In the genomic region with DNA sequence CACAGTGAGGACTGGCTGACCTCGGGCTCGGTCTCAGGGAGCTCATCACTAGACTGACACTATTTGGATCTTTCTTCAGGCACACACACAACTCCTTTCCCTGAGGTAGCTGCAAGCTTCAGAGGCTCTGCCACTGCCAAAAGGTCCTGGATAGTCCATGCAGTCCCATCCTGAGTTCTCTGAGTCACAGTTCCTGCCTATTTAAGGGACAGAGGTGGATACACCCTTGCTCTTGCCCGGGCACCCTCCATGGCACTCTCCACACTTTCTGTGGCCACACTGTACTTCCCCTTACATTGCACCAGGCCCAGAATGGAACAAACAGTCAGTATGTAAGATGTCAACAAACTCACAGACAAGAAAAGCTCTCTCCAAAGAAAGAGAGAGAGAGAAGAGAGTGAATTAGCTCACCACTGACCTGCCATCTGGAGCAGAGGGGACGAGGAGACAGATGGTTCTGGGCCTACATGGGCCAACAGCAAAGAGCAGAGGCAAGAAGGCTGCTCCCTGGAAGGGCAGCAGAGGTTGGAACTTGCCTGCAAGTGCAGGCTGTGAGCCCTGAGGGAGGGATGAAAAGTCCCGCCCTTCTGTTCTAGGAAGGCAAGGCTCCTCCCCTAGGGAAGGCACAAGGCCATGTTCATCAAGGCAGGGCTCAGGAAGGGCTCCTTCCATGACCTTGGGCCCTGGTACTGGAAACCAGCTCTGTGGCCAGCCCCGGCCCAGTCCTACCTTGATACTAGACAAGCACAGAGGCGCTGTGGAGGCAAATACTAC, we compare ENCODE assay signal across 9 mouse cellular contexts. TPM values are rescaled to one million over a fixed set of nuclear protein-coding genes. Genes with fewer than 3 reads are reported as not detected.
DNase-seq lines count a peak whose midpoint lies in the region; ATAC-seq and TF ChIP-seq lines count a peak whose summit lies in the region.
"Had no signal": no experiment of that assay in that cellular context is flagged by ENCODE, and none has a peak within 500 bp of the region (broad histone marks: within the 10 kb centered on the region; RNA-seq: fewer than 3 reads in every experiment).

No protein-coding gene starts in this region.

- peak; percentile 54 to 63 for DNase-seq in heart, adult 2 months
- DNase-seq in ES-CJ7 (ENCODE audit: low read depth, low spot score): peak; percentile 66
- no peak for DNase-seq in cerebellum, postnatal 36 days
- no peak for DNase-seq in heart, postnatal 25 days (ENCODE audit: low spot score)

- peaks cover 60% of the 10 kb centered on the region for H3K4me1 ChIP-seq in heart, adult 2 months (ENCODE audit: control insufficient read depth, insufficient read depth, low read length)
- peaks cover 49% of the 10 kb centered on the region for H3K4me1 ChIP-seq in heart, embryonic 12.5 days (replicated peaks)
- peaks cover 72% of the 10 kb centered on the region for H3K4me1 ChIP-seq in brown adipose tissue, adult 24 weeks (ENCODE audit: control insufficient read depth, insufficient read depth, insufficient read length, low read length)
- H3K4me1 ChIP-seq in liver, embryonic 16.5 days (ENCODE audit: control insufficient read depth, low read depth, low read length): peaks cover 73% of the 10 kb centered on the region

- H3K79me2 ChIP-seq in heart, adult 2 months (replicated peaks; ENCODE audit: control insufficient read depth, insufficient read depth, low read length): peaks cover 4% of the 10 kb centered on the region; the same call in 1 of the 2 replicates

- H3K27me3 ChIP-seq in heart, adult 2 months (ENCODE audit: control insufficient read depth, insufficient read depth, low read length): no peaks in the 10 kb centered on the region
- no peaks in the 10 kb centered on the region for H3K27me3 ChIP-seq in heart, embryonic 12.5 days (replicated peaks)
- H3K27me3 ChIP-seq in liver, embryonic 16.5 days (ENCODE audit: control insufficient read depth, insufficient read depth, low read depth, low read length): no peaks in the 10 kb centered on the region
- H3K27me3 ChIP-seq: embryonic facial prominence, embryonic 12.5 days had no signal

- H3K27ac ChIP-seq in heart, adult 2 months: peak overlapping the region; percentile 80
- no peak overlapping the region for H3K27ac ChIP-seq in heart, embryonic 12.5 days (ENCODE audit: poor library complexity, severe bottlenecking)
- H3K27ac ChIP-seq in brown adipose tissue, adult 24 weeks (replicated peaks; ENCODE audit: low read depth, low read length): peak overlapping the region; percentile 90
- H3K27ac ChIP-seq in liver, embryonic 16.5 days (ENCODE audit: low read length): peak overlapping the region; percentile 98
- H3K27ac ChIP-seq: embryonic facial prominence, embryonic 12.5 days had no signal

- 53% methylated on average over 7 of the region's 7 CpGs for WGBS in heart, adult 2 months
- WGBS in heart, embryonic 12.5 days: 82% methylated on average over 7 of the region's 7 CpGs
- WGBS in liver, embryonic 16.5 days (ENCODE audit: insufficient replicate concordance): 50% methylated on average over 7 of the region's 7 CpGs

- no peak for TF ChIP-seq CTCF in heart, adult 2 months (IDR thresholded peaks at IDR 0.05)

- H3K4me3 ChIP-seq in heart, adult 2 months: no peak overlapping the region
- H3K4me3 ChIP-seq in heart, embryonic 12.5 days: no peak overlapping the region
- peak overlapping the region; percentile 47 for H3K4me3 ChIP-seq in brown adipose tissue, adult 24 weeks (ENCODE audit: insufficient read depth, low read depth, low read length)
- peak overlapping the region; percentile 72 for H3K4me3 ChIP-seq in liver, embryonic 16.5 days (ENCODE audit: low read depth, low read length)
- H3K4me3 ChIP-seq: embryonic facial prominence, embryonic 12.5 days had no signal

- H3K9ac ChIP-seq in heart, adult 2 months (ENCODE audit: low read depth, low read length): peak overlapping the region; percentile 20; the same call in 1 of the 2 replicates
- H3K9ac ChIP-seq in heart, embryonic 12.5 days: no peak overlapping the region
- peak overlapping the region; percentile 78 for H3K9ac ChIP-seq in liver, embryonic 16.5 days (ENCODE audit: low read depth, low read length)
- H3K9ac ChIP-seq: embryonic facial prominence, embryonic 12.5 days had no signal

- peak; percentile 41; the same call in 1 of the 2 replicates for TF ChIP-seq POLR2A in heart, adult 2 months (IDR thresholded peaks at IDR 0.05; ENCODE audit: insufficient read depth, low read depth, low read length)

- TF ChIP-seq EP300 in heart, adult 2 months (IDR thresholded peaks at IDR 0.05; ENCODE audit: insufficient read depth, low read depth, low read length): 0 out of 2 replicates have a peak, but pooled peaks have one; percentile 26

- no peaks in the 10 kb centered on the region for H3K9me3 ChIP-seq in heart, embryonic 12.5 days (replicated peaks)
- no peaks in the 10 kb centered on the region for H3K9me3 ChIP-seq in liver, embryonic 16.5 days (replicated peaks; ENCODE audit: control insufficient read depth, low read length)
- H3K9me3 ChIP-seq: embryonic facial prominence, embryonic 12.5 days had no signal

- intact Hi-C loops in heart, adult 2 months (cut with DNase I): no loop called here
- intact Hi-C loops in heart, postnatal 25 days (cut with DNase I): loop anchor here (5.0 kb wide), 1 partner anchor 36 kb away; the partner anchor contains the start of gene Fam53b

- H3K36me3 ChIP-seq in heart, adult 2 months (ENCODE audit: control insufficient read depth, insufficient read depth, low read length): peaks cover 18% of the 10 kb centered on the region
- H3K36me3 ChIP-seq in heart, embryonic 12.5 days: peaks cover 23% of the 10 kb centered on the region
- H3K36me3 ChIP-seq in liver, embryonic 16.5 days (ENCODE audit: control insufficient read depth, insufficient read depth): peaks cover 1% of the 10 kb centered on the region

- no peak for ATAC-seq in heart, embryonic 12.5 days (ENCODE audit: insufficient number of reproducible peaks, low FRiP score)
- ATAC-seq in liver, embryonic 16.5 days (ENCODE audit: low read depth): peak; percentile 52
- ATAC-seq in megakaryocyte-erythroid progenitor cell, adult 5-6 weeks (replicated peaks; ENCODE audit: low FRiP score, low TSS enrichment, poor library complexity, severe bottlenecking): no peak

- no peak overlapping the region for H3K4me2 ChIP-seq in heart, embryonic 12.5 days
- H3K4me2 ChIP-seq in liver, embryonic 16.5 days (ENCODE audit: low read depth, low read length): peak overlapping the region; percentile 78
- H3K4me2 ChIP-seq: embryonic facial prominence, embryonic 12.5 days had no signal

RNA-seq across cellular contexts. Expression of gene Fam53b, which starts 37.2 kb away (rescaled TPM):
- total RNA-seq in heart, adult 2 months (2021): 10 to 100 TPM; 22.0 to 26.9 TPM
- 22.5 and 25.7 TPM in 2 replicates for polyA plus RNA-seq in heart, adult 2 months (2012; rRNA removed)
- 15.3 and 17.0 TPM in 2 replicates for polyA plus RNA-seq in heart, embryonic 12.5 days (2016; fragmentation: Nextera tagmentation; extraction: Ambion mirVana)
- 44.1 and 50.2 TPM in 2 replicates for polyA plus RNA-seq in brown adipose tissue, adult 24 weeks (2012; ENCODE audit: insufficient read depth, insufficient read length, missing spikeins)
- 25.1 and 29.4 TPM in 2 replicates for polyA plus RNA-seq in liver, embryonic 16.5 days (2015; fragmentation: Nextera tagmentation; extraction: Ambion mirVana)
- total RNA-seq in megakaryocyte-erythroid progenitor cell, adult 5-6 weeks (2014; fragmentation: Nextera tagmentation): 47.0 and 61.6 TPM in 2 replicates
- total RNA-seq in megakaryocyte-erythroid progenitor cell, adult 5-6 weeks (2017): 11.5 and 21.2 TPM in 2 replicates
- total RNA-seq in heart, postnatal 25 days (2021): 10 to 100 TPM; 25.8 to 26.8 TPM

Comparison
In these comparisons a context has a peak if more than half of its experiments do, and no peak if none do; other contexts are left out.
1. DNase-seq: peak in heart, adult 2 months (2 of 2) and ES-CJ7 (single experiment); none in cerebellum, postnatal 36 days (0 of 2) and heart, postnatal 25 days (single experiment).
2. H3K4me3 ChIP-seq: peak in brown adipose tissue, adult 24 weeks (single experiment) and liver, embryonic 16.5 days (single experiment); none in heart, adult 2 months (single experiment) and heart, embryonic 12.5 days (single experiment).